Mouse (Mus musculus) MEL (cell line): ENCODE measurements around the gene Phospho2. TPM values are rescaled to one million over a fixed set of nuclear protein-coding genes. Genes with fewer than 3 reads are reported as not detected.

Source experiments
- DNase-seq: peaks from one replicate; pipeline ENCODE4 v3.0.0; 2011; ENCODE audit warnings: low read depth, low spot score
- H3K27ac ChIP-seq: 2 replicates; pipeline ENCODE4 v1.5.1; 2012; ENCODE audit warnings: low read depth, mild to moderate bottlenecking, control low read depth, low read length, moderate library complexity; ENCODE audit not compliant: control insufficient read depth
- H3K27me3 ChIP-seq, 2 experiments: fragments of 150-350 bp in 1 of 2; sonication (generic) in 1 of 2; 2 replicates each; pipeline ENCODE4 v1.6.1; 2012; ENCODE audit warnings: low read length in 2 of 2, mild to moderate bottlenecking in 2 of 2, improper control_type of control experiment in 1 of 2, moderate library complexity in 1 of 2; ENCODE audit not compliant: insufficient read depth in 2 of 2, control insufficient read depth in 1 of 2
- H3K36me3 ChIP-seq, 2 experiments: 2 replicates each; pipeline ENCODE4 v1.6.1; 2012 to 2014; ENCODE audit warnings: low read length in 2 of 2, improper control_type of control experiment in 1 of 2, inconsistent platforms in 1 of 2, mild to moderate bottlenecking in 1 of 2; ENCODE audit not compliant: insufficient read depth in 2 of 2, control insufficient read depth in 1 of 2
- H3K4me1 ChIP-seq, 2 experiments: fragments of 150-350 bp in 1 of 2; sonication (generic) in 1 of 2; 2 replicates each; pipeline ENCODE4 v1.6.1; 2012; ENCODE audit warnings: low read length in 2 of 2, improper control_type of control experiment in 1 of 2, mild to moderate bottlenecking in 1 of 2; ENCODE audit not compliant: insufficient read depth in 2 of 2, control insufficient read depth in 1 of 2
- H3K4me3 ChIP-seq, 2 experiments: fragments of 150-350 bp in 1 of 2; sonication (generic) in 1 of 2; 2 replicates each; pipeline ENCODE4 v1.5.1; 2012; ENCODE audit warnings: low read depth in 2 of 2, low read length in 2 of 2, mild to moderate bottlenecking in 2 of 2, moderate library complexity in 2 of 2, control low read depth in 1 of 2, improper control_type of control experiment in 1 of 2; ENCODE audit not compliant: control insufficient read depth in 1 of 2, insufficient read depth in 1 of 2
- H3K79me2 ChIP-seq: 2 replicates; pipeline ENCODE4 v1.6.1; 2012; ENCODE audit warnings: mild to moderate bottlenecking, low read length, moderate library complexity; ENCODE audit not compliant: control insufficient read depth, poor library complexity, insufficient read depth
- H3K9ac ChIP-seq: 2 replicates; pipeline ENCODE4 v1.6.1; 2012; ENCODE audit warnings: low read depth, mild to moderate bottlenecking, control low read depth, low read length, moderate library complexity; ENCODE audit not compliant: control insufficient read depth, poor library complexity, severe bottlenecking
- H3K9me3 ChIP-seq: fragments of 150-350 bp; sonication (generic); replicated peaks from 2 replicates; pipeline ENCODE4 v1.6.1; 2012; ENCODE audit warnings: mild to moderate bottlenecking, low read length, improper control_type of control experiment, moderate library complexity; ENCODE audit not compliant: insufficient read depth
- CHD2 ChIP-seq: IDR thresholded peaks from 2 replicates; pipeline ENCODE4 v1.6.1; 2011; ENCODE audit warnings: low read length, improper control_type of control experiment
- E2F4 ChIP-seq: IDR thresholded peaks from 2 replicates; pipeline ENCODE4 v1.6.1; 2011; ENCODE audit warnings: low read depth, low read length, improper control_type of control experiment, borderline replicate concordance
- MAZ ChIP-seq: IDR thresholded peaks from 2 replicates; pipeline ENCODE4 v1.6.1; 2012; ENCODE audit warnings: low read depth, mild to moderate bottlenecking, inconsistent platforms, low read length, improper control_type of control experiment
- MYB ChIP-seq: IDR thresholded peaks from 2 replicates; pipeline ENCODE4 v1.6.1; 2011; ENCODE audit warnings: mild to moderate bottlenecking, low read depth, low read length, improper control_type of control experiment
- MYC ChIP-seq: IDR thresholded peaks from 2 replicates; pipeline ENCODE4 v1.6.1; 2011; ENCODE audit warnings: low read depth, mild to moderate bottlenecking, low read length, improper control_type of control experiment, moderate library complexity
- POLR2A ChIP-seq, 2 experiments: IDR thresholded peaks; 2 replicates each; pipeline ENCODE4 v1.6.1; 2011 to 2012; ENCODE audit warnings: low read length in 2 of 2, mild to moderate bottlenecking in 2 of 2, control low read depth in 1 of 2, improper control_type of control experiment in 1 of 2, low read depth in 1 of 2, moderate library complexity in 1 of 2; ENCODE audit not compliant: control insufficient read depth in 1 of 2, insufficient read depth in 1 of 2, poor library complexity in 1 of 2
- UBTF ChIP-seq: IDR thresholded peaks from 2 replicates; pipeline ENCODE4 v1.6.1; 2012; ENCODE audit warnings: low read depth, mild to moderate bottlenecking, inconsistent platforms, low read length, improper control_type of control experiment, moderate library complexity, borderline replicate concordance; ENCODE audit not compliant: insufficient read depth
- polyA plus RNA-seq, 2 experiments: library from polyadenylated mRNA; stranded (reverse) in 1 of 2; unstranded in 1 of 2; fragments of >175 nt in 1 of 2; fragments of >200 nt in 1 of 2; gene quantifications; 2 replicates each; pipeline versions ENCODE4 v1.2.1 to v1.2.4; 2012; ENCODE audit warnings: low replicate concordance in 2 of 2, low read depth in 1 of 2; ENCODE audit not compliant: insufficient read length in 2 of 2, insufficient read depth in 1 of 2, missing spikeins in 1 of 2
- total RNA-seq: library from RNA; depleted of rRNA; stranded (reverse); fragments of 300-350 nt; gene quantifications from 2 replicates; pipeline ENCODE4 v1.2.3, GENCODE M21; 2012; rRNA removed

Phospho2 gene
- total and polyA plus RNA-seq, 3 experiments = 11.8 to 13.2 TPM; not detected in 1

- Histone ChIP-seq H3K9me3 (no peaks in the 10 kb centered on the region), H3K4me1 (no peaks in the 10 kb centered on the region), H3K27ac (no peak overlapping the region), H3K9ac (no peak overlapping the region), H3K36me3 (no peaks in the 10 kb centered on the region), H3K4me3 (no peak overlapping the region), H3K79me2 (no peaks in the 10 kb centered on the region), H3K27me3 (no peaks in the 10 kb centered on the region; a peak in 1 of 4 replicates)
- no peak for DNase-seq
- no peak for TF ChIP-seq POLR2A (IDR thresholded peaks at IDR 0.05; ENCODE audit: control insufficient read depth in 1 of 2, insufficient read depth in 1 of 2, low read depth in 1 of 2, low read length in 2 of 2, poor library complexity in 1 of 2)
Observed at GRCm38 (mm10) chr2:69840261-69840660, 50.8 kb downstream of the Phospho2 start.

- Histone ChIP-seq H3K27me3 (no peaks in the 10 kb centered on the region), H3K4me3 (no peak overlapping the region)
- DNase-seq = no peak
Observed at GRCm38 (mm10) chr2:69849215-69849614, 59.8 kb downstream of the Phospho2 start.

More at GRCm38 (mm10) chr2:69849215-69849614, 59.8 kb downstream of the Phospho2 start:
- no peak for TF ChIP-seq MYB
- no peak for TF ChIP-seq MAZ
- no peak for TF ChIP-seq E2F4
- TF ChIP-seq UBTF = no peak
- TF ChIP-seq MYC = no peak
- no peak for TF ChIP-seq CHD2
- no peak overlapping the region for H3K27ac ChIP-seq
- no peaks in the 10 kb centered on the region for H3K9me3 ChIP-seq
- no peak overlapping the region for H3K9ac ChIP-seq
- H3K79me2 ChIP-seq = no peaks in the 10 kb centered on the region
- no peaks in the 10 kb centered on the region for H3K4me1 ChIP-seq
- no peaks in the 10 kb centered on the region for H3K36me3 ChIP-seq

Other genes with a start within 250 kb of the Phospho2 start
- not detected in 2 replicates for gene Lrp2, start 203.6 kb upstream of the Phospho2 start, total RNA-seq
- under 1 TPM in 1 of 2 experiments, not detected in 1; 0.01 TPM for gene Lrp2, start 203.6 kb upstream of the Phospho2 start, polyA plus RNA-seq
- 5.7 and 6.3 TPM in 2 replicates for gene Bbs5, start 142.5 kb upstream of the Phospho2 start, total RNA-seq
- gene Bbs5, start 142.5 kb upstream of the Phospho2 start, polyA plus RNA-seq = 1 to 10 TPM in 1 of 2 experiments, not detected in 1; 5.4 TPM
- gene Klhl41, start 119.5 kb upstream of the Phospho2 start, total RNA-seq = 0.10 and 0.12 TPM in 2 replicates
- gene Klhl41, start 119.5 kb upstream of the Phospho2 start, polyA plus RNA-seq = under 1 TPM in 1 of 2 experiments, not detected in 1; 0.04 TPM
- gene Fastkd1, start 76.1 kb upstream of the Phospho2 start, total RNA-seq = 8.9 and 9.8 TPM in 2 replicates
- gene Fastkd1, start 76.1 kb upstream of the Phospho2 start, polyA plus RNA-seq = 10 to 100 TPM in 1 of 2 experiments, not detected in 1; 15.7 TPM
- 12.5 and 13.5 TPM in 2 replicates for gene Ppig, start 67.1 kb upstream of the Phospho2 start, total RNA-seq
- 100 to 1,000 TPM; 115 to 132 TPM for gene Ppig, start 67.1 kb upstream of the Phospho2 start, polyA plus RNA-seq
- 0.85 and 1.1 TPM in 2 replicates for gene Ccdc173, start within 50 bp of the Phospho2 start, total RNA-seq
- 1 to 10 TPM in 1 of 2 experiments, not detected in 1; 1.9 TPM for gene Ccdc173, start within 50 bp of the Phospho2 start, polyA plus RNA-seq
- gene Klhl23, start 32.3 kb downstream of the Phospho2 start, total RNA-seq = 24.8 and 27.6 TPM in 2 replicates
- 100 to 1,000 TPM in 1 of 2 experiments, 10 to 100 TPM in 1; 31.4 to 238 TPM for gene Klhl23, start 32.3 kb downstream of the Phospho2 start, polyA plus RNA-seq
- gene Ssb, start 71.9 kb downstream of the Phospho2 start, total RNA-seq = 219 and 221 TPM in 2 replicates
- gene Ssb, start 71.9 kb downstream of the Phospho2 start, polyA plus RNA-seq = 1,000 to 10,000 TPM in 1 of 2 experiments, 100 to 1,000 TPM in 1; 357 to 1,377 TPM
- 27.5 and 32.3 TPM in 2 replicates for gene Mettl5, start 96.0 kb downstream of the Phospho2 start, total RNA-seq
- 10 to 100 TPM in 1 of 2 experiments, not detected in 1; 29.2 TPM for gene Mettl5, start 96.0 kb downstream of the Phospho2 start, polyA plus RNA-seq
- gene Ubr3, start 107.6 kb downstream of the Phospho2 start, total RNA-seq = 10.1 and 13.5 TPM in 2 replicates
- 100 to 1,000 TPM in 1 of 2 experiments, 10 to 100 TPM in 1; 25.3 to 188 TPM for gene Ubr3, start 107.6 kb downstream of the Phospho2 start, polyA plus RNA-seq
- not detected in 2 replicates for gene Myo3b, start 249.5 kb downstream of the Phospho2 start, total RNA-seq
- not detected for gene Myo3b, start 249.5 kb downstream of the Phospho2 start, polyA plus RNA-seq